Mouse (Mus musculus) embryonic facial prominence, embryonic 14.5 days (tissue): ENCODE results near the gene Pdzk1. TPM values are rescaled to one million over a fixed set of nuclear protein-coding genes. Genes with fewer than 3 reads are reported as not detected.

Source experiments
- ATAC-seq: fragments of 200-750 bp; cut with Nextera tagmentation; 2 replicates; pipeline ENCODE4 v1.8.0; 2017; ENCODE audit warnings: low read depth, moderate number of reproducible peaks, moderate TSS enrichment
- DNase-seq: peaks from one replicate; pipeline ENCODE4 v3.0.0-alpha.2; 2015; ENCODE audit warnings: low spot score
- H3K27ac ChIP-seq: fragments of 300-500 bp; sonication (generic); replicated peaks from 2 replicates; pipeline ENCODE4 v1.5.1; 2014; ENCODE audit warnings: low read depth, mild to moderate bottlenecking, low read length, moderate library complexity
- H3K27me3 ChIP-seq: fragments of 300-500 bp; sonication (generic); replicated peaks from 2 replicates; pipeline ENCODE4 v1.6.1; 2014; ENCODE audit warnings: low read length; ENCODE audit not compliant: control insufficient read depth, insufficient read depth
- H3K36me3 ChIP-seq: fragments of 300-500 bp; sonication (generic); 2 replicates; pipeline ENCODE4 v1.6.1; 2014; ENCODE audit warnings: low read length, mixed read lengths; ENCODE audit not compliant: control insufficient read depth, insufficient read depth
- H3K4me1 ChIP-seq: fragments of 300-500 bp; sonication (generic); 2 replicates; pipeline ENCODE4 v1.6.1; 2014; ENCODE audit warnings: antibody characterized with exemption, low read length; ENCODE audit not compliant: control insufficient read depth, insufficient read depth
- H3K4me2 ChIP-seq: fragments of 300-500 bp; sonication (generic); 2 replicates; pipeline ENCODE4 v1.6.1; 2014; ENCODE audit warnings: low read depth, mild to moderate bottlenecking, low read length, moderate library complexity, mixed read lengths
- H3K4me3 ChIP-seq: fragments of 300-500 bp; sonication (generic); 2 replicates; pipeline ENCODE4 v1.5.1; 2014; ENCODE audit warnings: low read depth, mild to moderate bottlenecking, low read length
- H3K9ac ChIP-seq: fragments of 300-500 bp; sonication (generic); 2 replicates; pipeline ENCODE4 v1.6.1; 2014; ENCODE audit warnings: low read depth, mild to moderate bottlenecking, low read length, moderate library complexity, mixed read lengths
- H3K9me3 ChIP-seq: fragments of 300-500 bp; sonication (generic); 2 replicates; pipeline ENCODE4 v1.6.1; 2016; ENCODE audit warnings: low read length; ENCODE audit not compliant: control insufficient read depth
- WGBS: fragments of 180-500 bp; shearing (Covaris S2); extraction: QIAGEN DNeasy Blood & Tissue Kit; methylation state at CpG from one replicate; pipeline ENCODE4 v1.1.7; 2014; 5-methylcytosine and 5-hydroxymethylcytosine counted together
- polyA plus RNA-seq: library from polyadenylated mRNA; unstranded; fragments of >200 nt; fragmentation: Nextera tagmentation; extraction: Ambion mirVana; gene quantifications from 2 replicates; pipeline ENCODE4 v1.2.1, GENCODE M21; 2014

The Pdzk1 gene
- polyA plus RNA-seq = not detected in 2 replicates

GRCm38 (mm10) chr3:96828984-96829383, at the start of gene Pdzk1, which contains the start of gene Cd160:
Pdzk1 (plus strand) TSS chr3:96829284.
Cd160 (minus strand) TSS chr3:96829351.
- no peak within 1 kb of the TSS for H3K4me3 ChIP-seq
- ATAC-seq = no peak
- WGBS = 60% methylated on average over 1 of the region's 1 CpGs
- no peak within 1 kb of the TSS for H3K4me2 ChIP-seq
- no peaks in the 10 kb centered on the region for H3K9me3 ChIP-seq
- no peak for DNase-seq
- H3K4me1 ChIP-seq = no peaks in the 10 kb centered on the region
- no peaks in the 10 kb centered on the region for H3K27me3 ChIP-seq
- H3K9ac ChIP-seq = no peak within 1 kb of the TSS
- no peak within 1 kb of the TSS for H3K27ac ChIP-seq
- no peaks in the 10 kb centered on the region for H3K36me3 ChIP-seq

GRCm38 (mm10) chr3:96782236-96782635, 46.8 kb upstream of the Pdzk1 start:
- Histone ChIP-seq H3K9ac (no peak overlapping the region), H3K27me3 (no peaks in the 10 kb centered on the region), H3K36me3 (peaks cover 30% of the 10 kb centered on the region), H3K4me2 (no peak overlapping the region), H3K4me3 (no peak overlapping the region), H3K4me1 (no peaks in the 10 kb centered on the region), H3K9me3 (no peaks in the 10 kb centered on the region), H3K27ac (no peak overlapping the region)
- WGBS = 76% methylated on average over 8 of the region's 8 CpGs
- ATAC-seq (no peak), DNase-seq (no peak)

GRCm38 (mm10) chr3:96787784-96788183, 41.3 kb upstream of the Pdzk1 start:
- Histone ChIP-seq H3K4me3 (no peak overlapping the region), H3K9me3 (no peaks in the 10 kb centered on the region), H3K4me2 (no peak overlapping the region), H3K27me3 (no peaks in the 10 kb centered on the region), H3K27ac (no peak overlapping the region), H3K4me1 (no peaks in the 10 kb centered on the region), H3K36me3 (peaks cover 55% of the 10 kb centered on the region), H3K9ac (no peak overlapping the region)
- no peak for ATAC-seq
- WGBS = 83% methylated on average over 1 of the region's 1 CpGs
- DNase-seq = no peak

- H3K9ac ChIP-seq = no peak overlapping the region
- no peak overlapping the region for H3K27ac ChIP-seq
- no peak overlapping the region for H3K4me3 ChIP-seq
- no peaks in the 10 kb centered on the region for H3K9me3 ChIP-seq
- DNase-seq = no peak
- H3K36me3 ChIP-seq = peaks cover 56% of the 10 kb centered on the region
- no peaks in the 10 kb centered on the region for H3K27me3 ChIP-seq
- no peak for ATAC-seq
- WGBS = 81% methylated on average over 8 of the region's 8 CpGs
- H3K4me2 ChIP-seq = no peak overlapping the region
- H3K4me1 ChIP-seq = no peaks in the 10 kb centered on the region
These were observed 40.6 kb upstream of the Pdzk1 start for GRCm38 (mm10) chr3:96788506-96788905.

GRCm38 (mm10) chr3:96800254-96800653, 28.8 kb upstream of the Pdzk1 start:
- Histone ChIP-seq H3K9ac (no peak overlapping the region), H3K4me2 (no peak overlapping the region), H3K4me3 (no peak overlapping the region), H3K27ac (no peak overlapping the region), H3K4me1 (no peaks in the 10 kb centered on the region), H3K36me3 (peaks cover 8% of the 10 kb centered on the region), H3K9me3 (0 out of 2 replicates have a peak, but pooled peaks cover 6% of the 10 kb centered on the region), H3K27me3 (no peaks in the 10 kb centered on the region)
- WGBS = 85% methylated on average over 11 of the region's 11 CpGs
- DNase-seq (no peak), ATAC-seq (no peak)

GRCm38 (mm10) chr3:96802214-96802613, 26.9 kb upstream of the Pdzk1 start:
- Histone ChIP-seq H3K4me3 (no peak overlapping the region), H3K27me3 (no peaks in the 10 kb centered on the region), H3K27ac (no peak overlapping the region), H3K9me3 (0 out of 2 replicates have a peak, but pooled peaks cover 6% of the 10 kb centered on the region), H3K4me2 (no peak overlapping the region), H3K4me1 (no peaks in the 10 kb centered on the region), H3K36me3 (no peaks in the 10 kb centered on the region), H3K9ac (no peak overlapping the region)
- ATAC-seq (no peak), DNase-seq (no peak)
- 80% methylated on average over 1 of the region's 1 CpGs for WGBS

- Histone ChIP-seq H3K27me3 (no peaks in the 10 kb centered on the region), H3K4me3 (no peak overlapping the region), H3K27ac (no peak overlapping the region), H3K4me1 (no peaks in the 10 kb centered on the region), H3K36me3 (no peaks in the 10 kb centered on the region), H3K4me2 (no peak overlapping the region), H3K9me3 (0 out of 2 replicates have a peak, but pooled peaks cover 6% of the 10 kb centered on the region), H3K9ac (no peak overlapping the region)
- no peak for ATAC-seq
- no peak for DNase-seq
- WGBS = 73% methylated on average over 3 of the region's 3 CpGs
These were observed 20.9 kb upstream of the Pdzk1 start for GRCm38 (mm10) chr3:96808136-96808535.

GRCm38 (mm10) chr3:96808651-96809050, 20.4 kb upstream of the Pdzk1 start:
- Histone ChIP-seq H3K36me3 (no peaks in the 10 kb centered on the region), H3K27me3 (no peaks in the 10 kb centered on the region), H3K4me3 (no peak overlapping the region), H3K4me1 (no peaks in the 10 kb centered on the region), H3K9me3 (0 out of 2 replicates have a peak, but pooled peaks cover 6% of the 10 kb centered on the region), H3K4me2 (no peak overlapping the region), H3K27ac (no peak overlapping the region), H3K9ac (no peak overlapping the region)
- WGBS = 64% methylated on average over 3 of the region's 3 CpGs
- ATAC-seq = no peak
- DNase-seq = no peak

- DNase-seq (no peak), ATAC-seq (no peak)
- Histone ChIP-seq H3K27me3 (no peaks in the 10 kb centered on the region), H3K9me3 (no peaks in the 10 kb centered on the region), H3K9ac (no peak overlapping the region), H3K4me3 (no peak overlapping the region), H3K27ac (no peak overlapping the region), H3K4me1 (peaks cover 3% of the 10 kb centered on the region; the same call in 1 of the 2 replicates), H3K36me3 (no peaks in the 10 kb centered on the region), H3K4me2 (no peak overlapping the region)
- WGBS = 82% methylated on average over 3 of the region's 3 CpGs
These were observed 17.9 kb upstream of the Pdzk1 start for GRCm38 (mm10) chr3:96811232-96811631.
